Mouse (Mus musculus) left cerebral cortex, adult 8-10 months (tissue): ENCODE results near the gene Mbd3. TPM values are rescaled to one million over a fixed set of nuclear protein-coding genes. Genes with fewer than 3 reads are reported as not detected.

Experiments
- DNase-seq, 2 experiments: peaks; one replicate each; pipeline ENCODE4 v3.0.0; 2022; ENCODE audit warnings: low spot score in 2 of 2
- total RNA-seq, 4 experiments: library from RNA; stranded (reverse); gene quantifications; 2 replicates each; pipeline ENCODE4 v1.2.4; 2022

Mbd3 gene
- total RNA-seq, 4 experiments from 2014 or later: 146 to 152 (median 149) TPM

DNA sequence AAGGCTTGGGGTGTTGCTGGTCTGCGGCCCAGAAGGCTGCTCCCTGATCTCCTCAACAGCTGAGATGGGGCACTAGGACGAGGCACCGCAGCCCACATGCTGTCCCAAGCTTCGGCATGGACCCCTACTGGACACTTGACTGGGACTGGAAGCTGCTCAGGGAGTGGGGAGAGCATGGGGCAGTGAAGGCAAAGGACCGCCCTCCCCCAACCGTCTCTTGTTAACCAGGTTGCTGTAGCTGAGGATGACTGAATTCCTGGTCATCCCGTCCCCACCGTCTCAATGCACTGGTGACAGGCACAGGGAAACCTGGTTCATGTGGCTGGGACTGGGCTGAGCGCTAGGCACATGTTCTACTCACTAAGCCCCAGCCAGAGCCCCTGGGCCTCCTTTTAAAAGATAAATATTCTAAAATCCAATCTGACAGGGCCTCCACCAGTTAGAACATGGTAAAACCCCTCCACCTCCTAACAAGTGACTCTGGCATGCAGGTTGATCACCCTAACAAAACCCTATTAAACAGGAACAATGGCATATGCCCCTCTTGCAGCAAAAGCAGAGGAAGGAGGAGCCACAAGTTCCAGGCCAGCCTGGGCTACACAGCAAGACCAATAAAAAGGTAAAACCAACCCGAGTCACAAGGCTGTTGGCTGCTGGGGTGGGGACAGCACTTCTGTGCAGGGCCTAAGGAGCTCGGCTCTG lies 2.4 kb downstream of the Mbd3 start:
- no peak for DNase-seq

DNA sequence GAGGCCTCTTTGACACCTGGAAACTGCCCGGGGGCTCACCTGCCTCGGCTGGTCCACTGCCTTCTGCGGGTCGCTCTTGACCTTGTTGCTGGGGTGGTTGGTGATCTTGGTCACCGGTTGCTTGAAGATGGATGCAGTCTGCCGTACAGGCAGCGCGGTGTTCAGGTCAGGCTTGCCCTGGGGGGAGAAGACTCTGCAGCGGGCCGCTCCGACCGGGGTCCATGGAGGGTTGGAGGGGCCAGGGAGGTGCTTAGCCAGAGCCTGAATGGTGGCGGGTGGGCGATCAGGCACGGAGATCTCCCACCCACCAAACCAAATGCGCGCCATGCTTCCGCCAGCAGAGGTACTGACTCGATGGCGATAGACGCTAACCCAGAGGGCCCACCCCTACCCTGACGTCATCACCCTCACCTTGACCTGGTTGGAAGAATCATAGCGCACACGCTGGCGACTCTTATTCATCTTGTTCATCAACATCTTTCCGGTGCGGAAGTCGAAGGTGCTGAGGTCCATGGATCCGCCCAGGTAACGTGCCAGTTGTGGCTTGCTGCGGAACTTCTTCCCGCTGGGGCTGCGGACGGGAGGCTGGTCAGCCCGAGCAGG lies 4.2 kb downstream of the Mbd3 start:
- no peak for DNase-seq

DNA sequence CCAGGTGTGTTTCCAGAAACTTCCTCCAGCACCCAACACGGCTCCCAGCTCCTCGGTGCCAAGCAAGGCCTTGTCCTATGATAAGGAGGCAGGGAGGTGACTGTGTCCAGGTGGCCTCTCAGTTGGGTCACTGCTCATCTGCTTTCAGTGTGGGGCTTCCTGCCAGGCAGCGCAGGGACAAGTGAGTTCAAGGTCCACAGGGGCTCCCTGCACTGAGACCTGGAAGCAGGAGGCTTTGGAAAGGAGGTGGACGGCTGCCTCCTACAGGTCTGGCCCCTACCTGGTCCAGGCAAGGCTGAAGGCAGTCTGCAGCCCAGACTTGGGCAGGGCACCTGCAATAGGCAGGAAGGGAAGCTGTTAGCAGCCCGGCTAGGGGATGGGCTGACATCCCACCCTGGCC lies 6.7 kb downstream of the Mbd3 start:
- DNase-seq: no peak

DNA sequence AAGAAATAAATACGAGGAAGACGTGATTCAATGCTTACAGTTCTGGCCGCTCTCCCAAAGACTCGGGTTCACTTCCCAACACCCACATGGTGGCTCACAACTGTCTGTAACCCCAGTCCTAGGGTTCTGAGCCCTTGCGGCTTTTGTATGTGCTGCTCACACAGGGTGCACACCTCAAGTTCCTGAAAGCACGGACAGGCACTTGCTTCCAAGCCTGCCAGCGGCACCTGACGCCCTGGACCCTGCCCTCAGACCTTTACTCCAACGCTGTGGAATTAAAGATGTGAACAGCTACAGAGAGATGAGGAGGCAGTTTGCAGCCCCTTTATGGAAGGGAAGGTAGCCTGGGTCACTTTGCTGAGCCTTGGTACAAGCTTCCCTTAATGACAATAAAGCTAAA lies 8.7 kb downstream of the Mbd3 start:
- DNase-seq: no peak

DNA sequence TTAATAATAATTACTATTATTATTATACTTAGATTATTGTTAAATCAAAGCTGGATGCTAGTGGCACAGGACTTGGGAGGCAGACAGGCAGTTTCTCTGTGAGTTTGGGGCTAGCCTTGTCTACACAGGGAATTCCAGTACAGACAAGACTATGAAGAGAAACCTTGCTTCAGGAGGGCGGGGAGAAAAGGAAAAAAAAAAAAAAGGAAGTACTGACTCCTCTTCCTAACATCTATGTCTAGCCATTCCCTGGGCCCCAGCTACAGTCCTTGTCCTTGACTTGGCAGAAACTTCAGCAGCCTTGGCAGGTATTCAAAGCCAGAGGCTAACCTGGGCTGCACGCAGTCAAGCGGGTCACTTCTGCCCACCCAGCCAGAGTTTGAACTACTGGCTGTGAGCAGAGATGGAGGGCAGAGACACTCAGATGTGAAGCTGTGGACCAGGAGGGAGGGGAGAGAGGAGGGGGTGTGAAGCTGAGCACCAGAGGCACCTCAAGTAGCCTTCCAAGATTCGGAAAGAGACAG lies 10.1 kb downstream of the Mbd3 start:
- DNase-seq: no peak

DNA sequence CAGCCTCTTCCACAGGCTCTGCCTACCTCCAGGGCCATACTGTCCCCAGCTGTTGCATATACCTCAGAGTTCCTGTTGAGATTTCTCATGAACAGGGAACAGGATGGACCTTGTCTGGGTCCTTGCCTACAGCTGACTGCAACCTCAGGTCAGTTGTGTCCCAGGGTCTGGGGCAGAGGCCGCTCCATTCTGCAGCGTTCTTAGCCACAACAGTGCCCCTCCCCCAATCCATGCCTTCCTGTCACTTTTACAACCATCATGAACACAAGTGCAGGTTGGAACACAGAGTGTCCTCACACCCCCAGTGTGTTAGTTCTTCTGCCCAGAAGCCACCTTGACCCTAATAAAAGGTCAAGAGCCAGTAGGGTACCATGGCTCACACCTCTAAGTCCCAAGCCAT lies 10.6 kb downstream of the Mbd3 start:
- no peak for DNase-seq

DNA sequence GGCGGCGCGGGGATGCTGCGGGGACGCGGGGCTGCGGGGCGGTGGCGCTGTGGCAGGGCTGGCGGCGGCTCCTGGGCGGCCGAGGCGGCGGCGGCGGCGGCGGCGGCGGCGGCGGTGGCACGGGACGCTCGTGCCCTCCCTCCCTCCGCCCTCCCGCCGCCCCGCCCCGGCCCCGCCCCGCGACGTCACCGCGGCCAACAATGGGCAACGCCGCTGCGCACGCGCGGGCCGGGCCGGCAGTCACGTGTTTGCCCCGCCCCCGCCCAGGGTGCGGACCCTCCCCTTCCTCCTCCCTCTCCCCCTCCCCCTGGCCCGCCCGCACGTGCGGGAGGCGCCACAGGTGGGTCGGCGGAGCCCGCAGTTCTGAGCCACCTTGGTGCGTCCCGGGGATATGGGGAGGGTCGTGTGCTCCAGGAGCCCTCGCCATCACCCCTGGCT lies 11.8 kb downstream of the Mbd3 start, which contains the start of gene Mex3d:
Gene Mex3d (minus strand): TSS at position 138 of the 438 bp plus-strand sequence.
- peak in 1 of 2 experiments; percentile 72 for DNase-seq

DNA sequence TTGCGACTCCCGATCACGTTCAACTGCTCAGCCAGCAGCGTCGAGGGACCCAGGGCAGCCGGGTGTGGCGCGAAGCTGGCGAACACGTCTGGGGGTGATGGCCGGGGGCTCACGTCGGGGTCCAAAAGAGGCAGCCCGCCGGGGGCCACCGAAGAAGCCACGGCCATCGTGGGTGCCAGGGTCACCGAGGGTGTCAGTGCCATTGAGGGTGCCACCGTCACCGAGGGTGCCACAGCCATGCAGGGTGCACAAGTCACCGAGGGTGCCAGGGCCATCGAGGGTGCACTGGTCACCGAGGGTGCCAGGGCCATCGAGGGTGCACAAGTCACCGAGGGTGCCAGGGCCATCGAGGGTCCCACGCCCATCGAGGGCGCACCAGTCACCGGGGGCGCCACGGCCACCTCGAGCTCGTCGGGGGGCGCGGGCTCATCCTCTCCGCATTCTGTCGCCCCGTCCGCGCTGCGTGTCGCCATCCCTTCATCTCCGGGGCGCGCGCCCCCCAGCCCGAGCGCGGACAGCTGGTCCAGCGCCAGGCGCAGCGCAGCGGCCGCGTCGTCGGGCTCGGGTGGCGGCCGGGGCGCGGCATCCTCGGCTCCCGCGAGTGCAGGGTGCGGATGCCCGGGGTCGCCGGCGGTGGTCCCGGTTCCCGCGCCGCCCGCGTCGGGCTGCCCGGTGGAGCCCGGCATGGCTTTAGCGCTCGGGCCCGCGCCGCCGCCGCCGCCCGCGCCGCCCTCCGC lies 12.4 kb downstream of the Mbd3 start:
- no peak for DNase-seq

DNA sequence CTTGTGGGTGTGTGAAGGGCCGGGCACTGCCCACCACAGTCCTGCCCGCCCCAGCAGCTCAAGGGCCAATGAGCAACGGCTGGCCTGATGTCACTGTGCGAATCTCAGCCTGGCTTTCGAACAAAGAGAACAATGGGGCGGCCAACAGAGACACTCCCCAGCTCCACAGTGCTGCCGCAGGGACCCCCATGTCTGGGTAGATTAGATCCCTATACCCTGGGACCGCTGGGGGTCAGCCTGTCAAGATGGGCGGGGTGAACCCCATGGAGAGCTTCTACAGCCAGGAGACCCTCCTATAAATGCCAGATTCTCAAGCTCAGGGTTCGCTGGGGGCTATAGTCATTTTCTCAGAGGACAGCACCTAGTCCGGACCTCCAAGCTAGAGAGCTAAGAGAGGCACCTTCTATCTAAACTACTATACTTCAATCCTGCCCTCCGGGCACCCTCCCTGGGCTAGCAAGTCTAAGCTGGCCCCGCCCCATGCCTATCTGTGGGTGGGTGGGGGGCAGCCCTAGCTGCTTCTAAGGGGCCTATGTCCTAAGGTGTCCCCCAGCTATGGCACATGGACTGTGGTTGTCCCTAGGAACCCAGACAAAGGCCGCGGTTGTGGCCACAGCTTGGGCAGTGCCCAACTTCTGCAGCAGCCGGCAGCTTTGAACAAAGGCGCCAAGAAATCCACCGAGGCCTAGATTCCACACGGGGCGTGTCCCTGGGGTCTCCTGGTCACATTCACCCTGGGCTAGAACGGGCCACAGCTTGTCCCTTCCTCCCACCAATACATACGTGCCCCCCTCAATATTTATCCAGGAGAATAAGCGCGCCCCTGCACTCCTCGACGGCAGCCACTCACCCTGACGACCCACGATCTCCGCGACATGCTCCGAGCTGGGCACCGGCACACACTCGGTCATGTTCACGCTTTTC lies 13.3 kb downstream of the Mbd3 start:
- no peak for DNase-seq

DNA sequence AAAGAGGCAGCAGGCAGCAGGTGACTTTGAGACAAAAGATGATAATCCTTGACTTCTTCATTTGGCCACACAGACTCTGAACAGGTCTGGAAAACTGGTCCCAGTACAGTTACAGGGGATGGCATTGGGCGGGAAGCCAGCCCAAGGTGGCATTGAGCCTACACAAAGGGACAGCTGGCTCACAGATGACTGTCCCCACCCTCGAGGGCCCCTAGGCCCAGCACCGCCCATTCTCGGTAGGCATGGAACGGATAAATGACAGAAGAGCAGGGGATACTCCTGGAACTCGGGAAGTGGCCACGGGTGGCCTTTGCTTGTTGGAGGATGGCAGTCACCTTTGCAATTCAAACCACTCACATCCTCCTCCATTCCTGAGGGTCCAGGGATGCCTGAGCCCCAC lies 14.0 kb downstream of the Mbd3 start:
- no peak for DNase-seq

DNA sequence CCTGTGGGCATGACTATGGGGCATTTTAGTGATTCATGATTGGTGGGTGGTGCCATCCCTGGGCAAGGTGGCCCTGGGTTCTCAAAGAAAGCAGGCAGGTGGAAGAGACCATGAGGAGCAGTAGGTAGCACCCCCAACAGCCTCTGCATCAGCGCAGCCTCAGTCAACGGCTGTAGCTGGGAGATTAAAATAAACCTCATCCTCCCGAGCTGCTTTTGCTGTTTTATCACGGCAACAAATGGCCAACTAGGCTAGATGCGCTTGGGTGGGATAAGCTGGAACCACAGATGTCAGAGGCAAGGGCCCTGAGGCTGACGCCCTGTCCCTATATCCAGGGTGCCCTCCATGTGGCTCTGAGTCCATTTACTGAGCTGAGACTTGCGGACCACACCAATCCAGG lies 14.6 kb downstream of the Mbd3 start:
- no peak for DNase-seq

DNA sequence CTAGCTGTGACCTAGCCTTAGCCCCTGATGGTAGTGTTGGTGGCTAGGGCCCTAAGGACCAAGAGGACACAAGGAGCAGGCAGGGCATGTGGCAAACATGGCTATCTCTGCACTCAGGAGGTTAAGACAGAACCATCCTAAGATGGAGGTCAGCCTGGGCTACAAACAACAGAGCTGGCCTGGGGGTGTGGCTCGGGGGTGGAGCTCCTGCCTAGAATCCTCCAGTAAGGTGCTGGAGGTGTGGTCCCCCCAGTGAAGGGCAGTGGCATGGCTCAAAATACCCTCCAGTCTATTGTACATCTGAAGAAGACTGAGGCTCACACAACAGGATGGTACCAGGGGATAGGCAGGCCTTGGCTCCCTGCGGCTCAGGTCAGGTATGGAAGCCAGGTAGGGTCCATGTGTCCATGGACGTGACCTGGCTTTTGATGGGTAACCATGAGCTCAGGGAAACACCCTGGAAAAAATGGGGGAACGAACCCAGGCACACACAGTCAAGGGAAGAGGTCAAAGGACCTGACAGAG lies 15.2 kb downstream of the Mbd3 start:
- DNase-seq: no peak

DNA sequence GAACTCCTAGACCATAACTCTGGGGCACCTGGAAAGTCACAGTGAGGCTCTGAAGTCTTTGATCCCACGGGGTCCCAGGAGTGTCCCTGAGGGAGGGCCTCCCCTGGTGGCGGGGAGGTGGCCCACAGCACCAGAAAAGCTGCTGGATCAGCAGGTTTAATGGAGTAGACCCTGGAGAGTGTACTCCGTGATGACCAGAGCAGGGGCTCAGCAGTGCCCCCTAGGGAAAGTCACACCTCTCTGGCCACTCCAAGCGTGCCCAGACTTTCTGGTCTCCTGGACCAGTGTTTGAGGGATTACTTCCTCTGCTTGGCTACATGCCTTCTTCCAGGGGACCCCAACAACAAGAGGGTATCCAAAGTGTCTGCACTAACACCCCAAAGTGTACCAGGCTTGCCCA lies 15.9 kb downstream of the Mbd3 start:
- DNase-seq: no peak

DNA sequence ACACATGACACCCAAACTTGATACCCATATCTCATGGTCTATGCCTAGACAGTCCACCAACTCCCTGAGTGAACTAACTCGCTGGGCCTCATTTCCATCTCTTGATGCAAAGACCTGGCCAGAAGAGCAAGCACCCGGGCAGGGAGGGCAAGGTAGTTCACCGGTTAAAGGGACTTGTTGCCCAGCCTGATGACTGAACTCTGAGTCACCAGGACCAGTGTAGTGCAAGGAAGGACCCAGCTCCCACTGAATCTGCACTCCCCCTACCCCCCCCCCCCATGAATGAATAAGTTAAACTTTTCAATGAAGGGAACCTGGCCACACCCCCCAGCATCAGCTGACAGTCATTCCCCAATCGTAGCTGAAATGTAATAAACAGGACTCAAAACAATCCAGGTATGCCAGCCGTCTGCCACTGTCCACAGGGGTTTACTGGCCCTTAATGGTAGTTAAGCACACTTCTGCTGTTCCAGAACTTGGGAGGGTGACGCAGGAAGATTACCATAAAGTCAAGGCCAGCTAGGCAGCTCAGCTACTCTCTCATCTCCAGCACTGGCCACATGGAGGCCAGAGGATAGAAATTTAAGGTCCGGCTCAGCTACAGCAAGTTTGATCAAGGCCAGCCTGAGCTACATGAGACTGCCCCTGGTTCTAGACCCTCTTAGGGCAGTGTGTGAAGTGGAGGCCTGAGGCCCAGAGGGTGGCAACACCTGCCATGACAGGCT lies 16.5 kb downstream of the Mbd3 start:
- DNase-seq: no peak

DNA sequence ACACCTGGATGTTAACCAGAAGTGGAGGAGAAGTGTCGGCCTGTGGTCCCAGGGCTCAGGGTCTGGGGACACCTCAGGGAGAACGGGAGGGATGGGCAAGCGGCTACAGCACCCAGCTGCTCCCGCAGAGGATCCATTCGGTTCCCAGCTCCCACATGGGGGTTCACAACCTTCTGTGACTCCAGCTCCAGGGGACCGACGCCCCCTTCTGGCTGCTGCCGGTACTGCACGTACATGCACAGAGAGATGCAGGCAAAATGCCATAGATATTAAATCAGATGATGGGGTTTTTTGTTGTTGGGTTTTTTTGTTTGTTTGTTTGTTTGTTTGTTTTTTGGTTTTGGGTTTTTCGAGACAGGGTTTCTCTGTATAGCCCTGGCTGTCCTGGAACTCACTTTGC lies 21.6 kb downstream of the Mbd3 start:
- no peak for DNase-seq

DNA sequence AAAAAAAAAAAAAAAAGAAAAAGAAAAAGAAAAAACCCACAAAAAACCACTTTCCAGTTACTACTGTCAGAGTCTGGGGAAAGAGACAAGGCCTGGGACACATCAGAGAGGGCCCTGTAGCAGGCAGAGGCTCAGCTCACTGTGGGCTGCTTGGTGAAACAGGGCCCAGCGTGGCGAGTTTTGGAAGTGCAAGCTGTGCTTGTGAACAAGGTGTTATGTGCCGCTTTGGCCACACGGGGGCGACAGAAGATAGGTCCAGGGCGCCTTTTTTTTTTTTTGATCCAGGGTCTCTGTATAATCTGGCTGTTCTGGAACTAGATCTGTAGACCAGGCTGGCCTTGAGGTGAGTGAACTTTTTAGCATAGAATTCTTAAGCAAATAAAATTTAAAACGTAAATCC lies 23.2 kb downstream of the Mbd3 start:
- peak; percentile 70 to 86 for DNase-seq

DNA sequence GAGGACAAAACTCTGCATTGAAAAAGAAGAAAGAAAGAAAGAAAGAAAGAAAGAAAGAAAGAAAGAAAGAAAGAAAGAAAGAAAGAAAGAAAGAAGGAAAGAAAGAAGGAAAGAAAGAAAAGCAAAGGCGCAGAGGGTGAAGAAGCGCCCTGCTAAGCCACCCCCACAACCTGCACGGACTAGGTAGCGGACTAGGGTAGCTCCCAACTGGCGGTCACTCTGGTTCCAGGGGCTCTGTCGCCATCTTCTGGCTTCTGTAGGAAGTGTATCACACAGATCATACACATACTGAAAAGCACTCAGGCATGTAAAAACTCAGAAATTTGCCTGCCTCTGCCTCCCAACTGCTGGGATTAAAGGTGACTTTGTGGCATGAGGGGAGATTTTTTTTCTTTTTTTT lies 25.3 kb downstream of the Mbd3 start:
- no peak for DNase-seq

DNA sequence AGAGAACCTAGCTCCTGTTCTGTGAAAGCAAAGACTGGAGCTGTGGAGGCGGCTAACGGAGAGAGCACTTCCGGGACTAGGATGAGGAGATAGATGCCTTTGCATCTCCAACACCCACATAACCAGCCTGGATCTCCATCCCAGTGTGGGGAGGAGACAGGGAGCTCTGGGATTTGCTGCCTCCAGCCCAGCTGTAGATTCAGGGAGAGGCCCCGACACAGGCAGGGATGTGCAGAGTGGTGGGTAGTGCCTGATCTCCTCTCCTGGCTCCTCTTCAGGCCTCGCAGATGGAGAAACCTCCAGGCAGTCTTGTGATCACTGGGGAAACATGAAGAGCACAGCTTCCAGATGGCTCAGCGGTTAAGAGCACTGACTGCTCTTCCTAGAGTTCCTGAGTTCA lies 26.6 kb downstream of the Mbd3 start:
- DNase-seq: no peak

DNA sequence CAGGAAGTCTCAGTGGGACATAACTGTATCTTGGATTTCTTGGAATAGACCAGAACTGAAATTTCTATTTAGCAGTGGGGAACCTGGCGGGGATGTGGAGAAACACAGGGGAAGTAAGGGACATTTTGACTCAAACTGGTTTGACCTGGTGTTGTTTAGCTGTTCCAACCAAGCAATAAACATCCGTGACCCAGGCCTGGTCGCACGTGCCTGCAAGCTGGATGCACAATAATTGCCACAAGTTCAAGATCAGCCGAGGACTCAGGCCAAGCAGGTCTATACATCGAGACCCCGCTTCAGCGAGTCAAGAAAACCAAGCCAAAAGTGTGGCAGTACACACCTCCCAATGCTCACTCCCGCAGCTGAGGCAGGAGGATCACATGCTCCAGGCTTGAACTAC lies 27.4 kb downstream of the Mbd3 start:
- no peak for DNase-seq

DNA sequence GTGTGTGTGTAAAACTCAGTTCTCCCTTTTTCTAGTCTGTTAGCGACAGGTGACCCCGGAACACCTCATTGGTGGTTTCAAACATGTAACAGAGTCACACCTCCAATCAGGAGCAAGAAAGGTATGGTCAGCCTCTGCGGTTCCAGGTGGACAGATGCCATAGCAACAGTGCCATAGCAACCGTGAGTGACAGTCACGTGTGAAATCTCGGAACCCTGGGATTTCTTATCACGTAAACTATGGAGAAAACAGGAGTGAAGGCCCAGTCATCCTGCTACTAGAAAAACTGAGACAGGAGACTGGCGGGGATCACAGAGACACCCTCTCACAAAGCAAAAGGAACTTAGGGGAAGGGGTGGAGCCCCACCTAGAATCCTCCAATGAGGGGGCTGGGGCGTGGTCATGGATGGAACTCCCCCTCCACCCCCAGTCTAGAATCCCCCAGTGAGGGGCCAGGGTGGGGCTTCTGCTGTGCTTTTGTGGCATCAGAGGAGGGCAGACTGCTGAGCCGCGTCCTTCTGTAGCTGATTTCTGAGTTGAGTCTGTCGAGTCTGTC lies 27.9 kb downstream of the Mbd3 start:
- peak in 1 of 2 experiments; percentile 76 for DNase-seq
